ENCODE assay signal across 8 mouse cellular contexts in genomic region chr1:34459284-34460060, GRCm38 (mm10). TPM values are rescaled to one million over a fixed set of nuclear protein-coding genes. Genes with fewer than 3 reads are reported as not detected.
A peak's percentile ranks its signal among the peaks of the same experiment; 100 is the strongest.
DNase-seq lines count a peak whose midpoint lies in the region; ATAC-seq and TF ChIP-seq lines count a peak whose summit lies in the region.

TSS of gene Ptpn18 (plus strand) at chr1:34459762.

- ATAC-seq in erythroblast, adult 5-6 weeks (replicated peaks; ENCODE audit: low FRiP score, poor library complexity, severe bottlenecking), result peak; percentile 95
- peak; percentile 88 for ATAC-seq in heart, embryonic 11.5 days (replicated peaks; ENCODE audit: insufficient number of reproducible peaks, low FRiP score, low TSS enrichment)
- peak; percentile 95 for ATAC-seq in kidney, embryonic 16.5 days (ENCODE audit: low FRiP score, low TSS enrichment)

- H3K36me3 ChIP-seq in heart, embryonic 11.5 days (ENCODE audit: control insufficient read depth, insufficient read depth, low read length), result no peaks in the 10 kb centered on the region
- no peaks in the 10 kb centered on the region for H3K36me3 ChIP-seq in kidney, embryonic 16.5 days (ENCODE audit: insufficient read depth, low read length)
- no peaks in the 10 kb centered on the region for H3K36me3 ChIP-seq in liver, adult 2 months (ENCODE audit: control insufficient read depth, insufficient read depth, low read length)
- H3K36me3 ChIP-seq in myocyte (ENCODE audit: control insufficient read depth, insufficient read depth), result no peaks in the 10 kb centered on the region
- no peaks in the 10 kb centered on the region for H3K36me3 ChIP-seq in splenic B cell, adult 2 months (ENCODE audit: control insufficient read depth, insufficient read depth, low read length, poor library complexity, severe bottlenecking)

- H3K4me1 ChIP-seq in heart, embryonic 11.5 days (ENCODE audit: control insufficient read depth, insufficient read depth, low read length), result no peaks in the 10 kb centered on the region
- 0 out of 2 replicates have a peak, but pooled peaks cover 3% of the 10 kb centered on the region for H3K4me1 ChIP-seq in kidney, embryonic 16.5 days (ENCODE audit: insufficient read depth, low read length)
- no peaks in the 10 kb centered on the region for H3K4me1 ChIP-seq in liver, adult 2 months (ENCODE audit: control insufficient read depth, insufficient read depth, low read length)

- under 1% methylated on average over 48 of the region's 48 CpGs for WGBS in heart, embryonic 11.5 days (ENCODE audit: insufficient replicate concordance)
- WGBS in kidney, embryonic 16.5 days, result under 1% methylated on average over 48 of the region's 48 CpGs
- under 1% methylated on average over 48 of the region's 48 CpGs for WGBS in liver, adult 2 months

- TF ChIP-seq POLR2A in liver, adult 2 months (IDR thresholded peaks at IDR 0.05; ENCODE audit: extremely low read depth, insufficient read depth, low read length), result no peak
- TF ChIP-seq POLR2A in myocyte (IDR thresholded peaks at IDR 0.05; ENCODE audit: insufficient read length, low read depth), result no peak

- peak within 1 kb of the TSS; percentile 56 for H3K4me3 ChIP-seq in heart, embryonic 11.5 days (ENCODE audit: low read depth, low read length)
- H3K4me3 ChIP-seq in kidney, embryonic 16.5 days (ENCODE audit: low read length), result peak within 1 kb of the TSS; percentile 60
- peak within 1 kb of the TSS; percentile 78 for H3K4me3 ChIP-seq in liver, adult 2 months (ENCODE audit: insufficient read depth, low read depth, low read length)
- H3K4me3 ChIP-seq in myocyte, result peak within 1 kb of the TSS; percentile 21

- H3K9ac ChIP-seq in heart, embryonic 11.5 days (ENCODE audit: low read depth, low read length), result peak within 1 kb of the TSS; percentile 62
- peak within 1 kb of the TSS; percentile 77 for H3K9ac ChIP-seq in kidney, embryonic 16.5 days (replicated peaks; ENCODE audit: low read length)
- H3K9ac ChIP-seq in liver, adult 2 months (ENCODE audit: low read depth, low read length), result peak within 1 kb of the TSS; percentile 69

- no peak within 1 kb of the TSS for H3K27ac ChIP-seq in heart, embryonic 11.5 days (ENCODE audit: low read depth, low read length)
- 0 out of 2 replicates have a peak within 1 kb of the TSS, but pooled peaks have one; percentile 57 for H3K27ac ChIP-seq in kidney, embryonic 16.5 days (ENCODE audit: low read length)
- no peak within 1 kb of the TSS for H3K27ac ChIP-seq in liver, adult 2 months (replicated peaks; ENCODE audit: insufficient read depth, low read depth, low read length)

- H3K9me3 ChIP-seq in heart, embryonic 11.5 days (replicated peaks; ENCODE audit: control insufficient read depth, low read length), result no peaks in the 10 kb centered on the region
- H3K9me3 ChIP-seq in kidney, embryonic 16.5 days (ENCODE audit: low read length), result no peaks in the 10 kb centered on the region

- peaks cover 17% of the 10 kb centered on the region for H3K27me3 ChIP-seq in heart, embryonic 11.5 days (ENCODE audit: control insufficient read depth, insufficient read depth, low read length)
- H3K27me3 ChIP-seq in kidney, embryonic 16.5 days (ENCODE audit: insufficient read depth, low read length), result peaks cover 14% of the 10 kb centered on the region
- H3K27me3 ChIP-seq in liver, adult 2 months (ENCODE audit: control insufficient read depth, insufficient read depth, low read length), result peaks cover 2% of the 10 kb centered on the region; the same call in 1 of the 2 replicates
- peaks cover 22% of the 10 kb centered on the region for H3K27me3 ChIP-seq in myocyte (ENCODE audit: control insufficient read depth, insufficient read depth, insufficient read length)
- H3K27me3 ChIP-seq in splenic B cell, adult 2 months (ENCODE audit: control insufficient read depth, insufficient read depth, low read length, poor library complexity, severe bottlenecking), result no peaks in the 10 kb centered on the region

- H3K4me2 ChIP-seq in heart, embryonic 11.5 days, result peak within 1 kb of the TSS; percentile 81
- peak within 1 kb of the TSS; percentile 91 for H3K4me2 ChIP-seq in kidney, embryonic 16.5 days (replicated peaks; ENCODE audit: low read depth, low read length)
- H3K4me2 ChIP-seq in myocyte (ENCODE audit: low read depth), result peak within 1 kb of the TSS; percentile 99

- no peak within 1 kb of the TSS for H3ac ChIP-seq in myocyte (ENCODE audit: control insufficient read depth, insufficient read length)

- peak; percentile 90 for DNase-seq in A20 (ENCODE audit: low read depth, low spot score)
- peak; percentile 93 for DNase-seq in brain, adult 2 months (ENCODE audit: low read depth, low spot score)
- peak; percentile 71 for DNase-seq in liver, adult 2 months (ENCODE audit: extremely low read depth, low read depth, low spot score)
- peak; percentile 92 for DNase-seq in splenic B cell, adult 2 months (ENCODE audit: low read depth, low spot score)

- TF ChIP-seq CTCF in liver, adult 2 months (IDR thresholded peaks at IDR 0.05; ENCODE audit: low read depth, low read length), result peak; percentile 20; the same call in 1 of the 2 replicates

- no peaks in the 10 kb centered on the region for H3K79me2 ChIP-seq in liver, adult 2 months (ENCODE audit: control insufficient read depth, insufficient read depth, low read length)
- H3K79me2 ChIP-seq in myocyte (ENCODE audit: control insufficient read depth, insufficient read depth), result no peaks in the 10 kb centered on the region

TF ChIP-seq in myocyte, 11 proteins besides CTCF, POLR2A, EP300 and RAD21:
- TF ChIP-seq MAX (IDR thresholded peaks at IDR 0.05; ENCODE audit: low read depth) (no peak), USF1 (IDR thresholded peaks at IDR 0.05; ENCODE audit: low read depth) (no peak), REST (IDR thresholded peaks at IDR 0.05; ENCODE audit: insufficient read depth, insufficient read length) (no peak), SRF (IDR thresholded peaks at IDR 0.05; ENCODE audit: control insufficient read depth, insufficient read length, low read depth) (no peak), MYOG (IDR thresholded peaks at IDR 0.05; ENCODE audit: control insufficient read depth in 1 of 3, insufficient read depth in 1 of 3, insufficient read length in 2 of 3, low read depth in 2 of 3) (peak in 1 of 3 experiments; percentile 14), TCF12 (IDR thresholded peaks at IDR 0.05; ENCODE audit: insufficient read depth, poor library complexity, severe bottlenecking) (no peak), E2F4 (IDR thresholded peaks at IDR 0.05; ENCODE audit: insufficient read depth) (no peak)

RNA-seq across cellular contexts. Expression of gene Ptpn18, which starts in this region (rescaled TPM):
- total RNA-seq in erythroblast, adult 5-6 weeks (2015; ENCODE audit: low replicate concordance), result 7.3 and 13.4 TPM in 2 replicates
- 23.1 and 47.7 TPM in 2 replicates for total RNA-seq in erythroblast, adult 5-6 weeks (2017; ENCODE audit: low replicate concordance)
- polyA plus RNA-seq in heart, embryonic 11.5 days (2014; fragmentation: Nextera tagmentation; extraction: Ambion mirVana), result 7.4 and 10.4 TPM in 2 replicates
- 20.3 and 21.5 TPM in 2 replicates for polyA plus RNA-seq in kidney, embryonic 16.5 days (2015; fragmentation: Nextera tagmentation; extraction: Ambion mirVana)
- total RNA-seq in liver, adult 2 months (2014; rRNA removed), result 9.6 and 9.9 TPM in 2 replicates
- 13.5 and 25.4 TPM in 2 replicates for polyA plus RNA-seq in liver, adult 2 months (2012; rRNA removed)
- polyA plus RNA-seq in myocyte (2012; fragmentation: generic; extraction: Trizol), result 0.05 TPM

Comparison
In these comparisons a context has a peak if more than half of its experiments do, and no peak if none do; other contexts are left out.
1. H3K4me3 ChIP-seq: peak in every context shown above with its lines; median percentile 78 in liver, adult 2 months; 60 in kidney, embryonic 16.5 days; 56 in heart, embryonic 11.5 days; 21 in myocyte.